Mouse (Mus musculus) spleen, adult 2 months (tissue): Measurements from ENCODE around the gene Tmem260. TPM values are rescaled to one million over a fixed set of nuclear protein-coding genes. Genes with fewer than 3 reads are reported as not detected.
"Not testable (repeated sequence)": the region's sequence is repeated elsewhere in the genome, so short reads cannot be mapped to it uniquely, and the experiment has no call there.

ENCODE experiments used
- DNase-seq, 2 experiments: peaks; one replicate each; pipeline versions ENCODE4 v3.0.0 to v3.0.0-alpha.2; 2012 to 2021; ENCODE audit warnings: low spot score in 2 of 2, low read depth in 1 of 2
- H3K27ac ChIP-seq: fragments of 200-500 bp; 2 replicates; pipeline ENCODE4 v1.5.1; 2012; ENCODE audit warnings: low read length, inconsistent platforms; ENCODE audit not compliant: insufficient read depth
- H3K27me3 ChIP-seq: fragments of 200-500 bp; 2 replicates; pipeline ENCODE4 v1.6.1; 2012; ENCODE audit warnings: mild to moderate bottlenecking, moderate library complexity, low read length, inconsistent platforms; ENCODE audit not compliant: control insufficient read depth, insufficient read depth
- H3K36me3 ChIP-seq: fragments of 200-500 bp; 2 replicates; pipeline ENCODE4 v1.6.1; 2012; ENCODE audit warnings: mild to moderate bottlenecking, low read length, inconsistent platforms; ENCODE audit not compliant: control insufficient read depth, insufficient read depth
- H3K4me1 ChIP-seq: fragments of 200-500 bp; 2 replicates; pipeline ENCODE4 v1.6.1; 2011; ENCODE audit warnings: inconsistent platforms; ENCODE audit not compliant: control insufficient read depth, insufficient read depth, insufficient read length
- H3K4me3 ChIP-seq: fragments of 200-500 bp; 2 replicates; pipeline ENCODE4 v1.5.1; 2011; ENCODE audit warnings: mild to moderate bottlenecking, inconsistent platforms; ENCODE audit not compliant: insufficient read depth, insufficient read length; ENCODE audit errors: extremely low read depth
- CTCF ChIP-seq: fragments of 200-500 bp; IDR thresholded peaks from 2 replicates; pipeline ENCODE4 v1.5.1; 2011; ENCODE audit warnings: mild to moderate bottlenecking, inconsistent platforms; ENCODE audit not compliant: insufficient read depth, insufficient read length, insufficient replicate concordance; ENCODE audit errors: extremely low read depth
- POLR2A ChIP-seq: fragments of 200-500 bp; IDR thresholded peaks from 2 replicates; pipeline ENCODE4 v1.6.1; 2011; ENCODE audit warnings: low read depth, low read length, inconsistent platforms
- WGBS: fragments of 180-500 bp; shearing (Covaris S2); methylation state at CpG from one replicate; pipeline ENCODE4 v1.1.7; 2018; 5-methylcytosine and 5-hydroxymethylcytosine counted together
- polyA plus RNA-seq: library from polyadenylated mRNA; depleted of rRNA; stranded (reverse); fragments of >200 nt; gene quantifications from 2 replicates; pipeline ENCODE4 v1.2.3, GENCODE M21; 2012

Gene Tmem260
- polyA plus RNA-seq, 1 experiment = 8.3 TPM

GRCm38 (mm10) chr14:48457288-48457938, 11.5 kb downstream of the Tmem260 start:
- Histone ChIP-seq H3K4me1 (no peaks in the 10 kb centered on the region), H3K27ac (no peak overlapping the region), H3K36me3 (peaks cover 4% of the 10 kb centered on the region; the same call in 1 of the 2 replicates), H3K27me3 (no peaks in the 10 kb centered on the region), H3K4me3 (no peak overlapping the region)
- no peak for DNase-seq
- TF ChIP-seq CTCF (no peak), POLR2A (no peak)
- 86% methylated on average over 16 of the region's 16 CpGs for WGBS

GRCm38 (mm10) chr14:48458901-48459300, 13.0 kb downstream of the Tmem260 start:
- Histone ChIP-seq H3K27ac (no peak overlapping the region), H3K4me3 (no peak overlapping the region), H3K4me1 (no peaks in the 10 kb centered on the region), H3K27me3 (no peaks in the 10 kb centered on the region), H3K36me3 (peaks cover 1% of the 10 kb centered on the region; the same call in 1 of the 2 replicates)
- no peak for TF ChIP-seq CTCF
- DNase-seq = no peak
- WGBS = 87% methylated on average over 9 of the region's 9 CpGs

GRCm38 (mm10) chr14:48468339-48468738, 22.4 kb downstream of the Tmem260 start:
- Histone ChIP-seq H3K27ac (no peak overlapping the region), H3K4me1 (no peaks in the 10 kb centered on the region), H3K27me3 (no peaks in the 10 kb centered on the region), H3K4me3 (no peak overlapping the region), H3K36me3 (no peaks in the 10 kb centered on the region)
- DNase-seq = no peak
- 93% methylated on average over 7 of the region's 7 CpGs for WGBS
- TF ChIP-seq POLR2A (no peak), CTCF (no peak)

- H3K4me1 ChIP-seq = no peaks in the 10 kb centered on the region
- H3K36me3 ChIP-seq = peaks cover 2% of the 10 kb centered on the region; the same call in 1 of the 2 replicates
- DNase-seq = no peak
- TF ChIP-seq CTCF (no peak), POLR2A (no peak)
- no peak overlapping the region for H3K27ac ChIP-seq
- no peaks in the 10 kb centered on the region for H3K27me3 ChIP-seq
- WGBS = 92% methylated on average over 10 of the region's 10 CpGs
- no peak overlapping the region for H3K4me3 ChIP-seq
These were observed 25.0 kb downstream of the Tmem260 start for GRCm38 (mm10) chr14:48470742-48471487.

GRCm38 (mm10) chr14:48472179-48472578, 26.3 kb downstream of the Tmem260 start:
- Histone ChIP-seq H3K4me3 (no peak overlapping the region), H3K27ac (no peak overlapping the region), H3K27me3 (no peaks in the 10 kb centered on the region), H3K36me3 (peaks cover 2% of the 10 kb centered on the region; the same call in 1 of the 2 replicates), H3K4me1 (no peaks in the 10 kb centered on the region)
- DNase-seq = no peak
- WGBS = 85% methylated on average over 9 of the region's 9 CpGs
- TF ChIP-seq POLR2A (no peak), CTCF (no peak)

GRCm38 (mm10) chr14:48475370-48475769, 29.4 kb downstream of the Tmem260 start:
- Histone ChIP-seq H3K27me3 (no peaks in the 10 kb centered on the region), H3K4me1 (no peaks in the 10 kb centered on the region), H3K36me3 (peaks cover 9% of the 10 kb centered on the region), H3K27ac (no peak overlapping the region), H3K4me3 (no peak overlapping the region)
- no peak for DNase-seq
- TF ChIP-seq CTCF (no peak), POLR2A (no peak)
- 98% methylated on average over 1 of the region's 1 CpGs for WGBS

GRCm38 (mm10) chr14:48475834-48476233, 29.9 kb downstream of the Tmem260 start:
- not testable (repeated sequence) for H3K27me3 ChIP-seq, H3K27ac ChIP-seq, DNase-seq, H3K4me3 ChIP-seq, H3K4me1 ChIP-seq, H3K36me3 ChIP-seq
- WGBS = 96% methylated on average over 3 of the region's 3 CpGs
